Mouse (Mus musculus): ENCODE data around the gene Cyb561. TPM values are rescaled to one million over a fixed set of nuclear protein-coding genes. Genes with fewer than 3 reads are reported as not detected.

Gene Cyb561
- polyA plus RNA-seq, 1 experiment, result 37.0 TPM

DNA sequence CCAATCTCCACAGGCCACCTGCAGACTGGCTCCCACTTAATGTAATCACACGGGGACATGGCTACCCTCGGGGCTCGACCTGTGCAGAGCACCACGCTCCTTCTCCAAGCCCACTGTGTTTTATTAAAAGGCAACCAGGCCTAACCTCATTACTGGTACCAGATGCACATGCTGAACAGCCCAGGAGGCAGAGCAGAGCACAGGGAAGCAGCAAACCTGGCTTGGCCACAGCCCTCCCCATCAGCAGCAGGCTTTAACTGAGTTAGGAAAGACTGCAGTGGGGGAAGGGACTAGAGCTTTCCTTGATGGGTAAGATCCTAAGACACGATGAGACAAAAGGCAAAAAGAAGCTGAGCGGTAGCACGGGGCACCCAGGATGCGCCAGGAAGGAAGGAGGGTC is 11.2 kb downstream of the Cyb561 start:
- WGBS, result 82% methylated on average over 8 of the region's 8 CpGs
- DNase-seq, result no peak

DNA sequence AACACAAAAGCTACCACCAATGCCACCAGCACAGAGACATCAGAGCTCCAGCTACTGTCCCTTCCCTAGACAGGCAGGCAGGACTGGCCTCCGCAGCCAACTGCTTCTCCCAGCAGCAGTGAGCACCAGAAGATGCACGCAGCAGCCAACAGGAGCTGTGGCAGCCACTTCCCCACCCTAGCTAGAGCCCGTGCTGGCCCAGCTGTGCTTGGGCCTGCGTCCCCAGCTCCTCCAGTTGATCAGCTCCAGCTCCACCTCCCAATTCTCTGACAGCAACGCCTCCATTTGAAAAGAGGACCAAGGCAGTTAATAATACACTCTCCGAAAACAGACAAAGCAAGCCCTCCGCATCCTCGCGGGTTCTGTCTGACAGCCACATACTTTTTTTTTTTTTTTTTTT is 14.4 kb downstream of the Cyb561 start:
- no peak overlapping the region for H3K27ac ChIP-seq (ENCODE audit: insufficient read depth, low read length)
- H3K4me3 ChIP-seq (replicated peaks; ENCODE audit: insufficient read depth, low read depth, low read length), result no peak overlapping the region
- no peak for DNase-seq
- TF ChIP-seq POLR2A (IDR thresholded peaks at IDR 0.05; ENCODE audit: borderline replicate concordance, insufficient read depth, low read length), result no peak
- TF ChIP-seq CTCF (IDR thresholded peaks at IDR 0.05; ENCODE audit: borderline replicate concordance, insufficient read depth, low read depth, low read length), result no peak
- 62% methylated on average over 9 of the region's 9 CpGs for WGBS
- H3K27me3 ChIP-seq (ENCODE audit: control insufficient read depth, insufficient read depth, low read length), result no peaks in the 10 kb centered on the region
- H3K4me1 ChIP-seq (ENCODE audit: control insufficient read depth, insufficient read depth, low read length), result no peaks in the 10 kb centered on the region; the same call in 1 of the 2 replicates

More for the DNA sequence above, 11.2 kb downstream of the Cyb561 start:
- no peak overlapping the region for H3K4me3 ChIP-seq (replicated peaks; ENCODE audit: insufficient read depth, low read depth, low read length)
- no peaks in the 10 kb centered on the region for H3K27me3 ChIP-seq (ENCODE audit: control insufficient read depth, insufficient read depth, low read length)
- H3K4me1 ChIP-seq (ENCODE audit: control insufficient read depth, insufficient read depth, low read length), result peaks cover 3% of the 10 kb centered on the region; the same call in 1 of the 2 replicates
- H3K27ac ChIP-seq (ENCODE audit: insufficient read depth, low read length), result no peak overlapping the region
- TF ChIP-seq POLR2A (IDR thresholded peaks at IDR 0.05; ENCODE audit: borderline replicate concordance, insufficient read depth, low read length) (no peak), CTCF (IDR thresholded peaks at IDR 0.05; ENCODE audit: borderline replicate concordance, insufficient read depth, low read depth, low read length) (no peak)

DNA sequence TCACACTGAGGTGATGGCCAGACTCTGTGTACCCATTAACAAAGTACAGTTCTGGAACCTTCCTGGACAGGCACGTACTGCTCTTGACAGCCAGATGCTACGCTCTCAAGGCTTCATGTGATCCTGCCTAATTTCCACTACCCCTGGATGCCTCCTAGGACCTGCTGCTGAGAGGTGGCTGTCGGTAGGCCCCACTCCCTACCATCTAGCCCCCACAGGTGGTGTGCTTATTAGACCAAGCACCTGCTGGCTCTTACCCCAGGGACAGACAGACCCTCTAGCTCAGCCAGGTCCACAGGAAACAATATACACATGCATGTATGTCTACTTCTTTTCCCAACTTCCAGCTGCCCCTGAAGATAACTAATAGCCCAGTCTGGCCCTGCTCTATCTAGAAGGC is 16.2 kb downstream of the Cyb561 start:
- Histone ChIP-seq H3K27ac (ENCODE audit: insufficient read depth, low read length) (no peak overlapping the region), H3K4me1 (ENCODE audit: control insufficient read depth, insufficient read depth, low read length) (no peaks in the 10 kb centered on the region), H3K27me3 (ENCODE audit: control insufficient read depth, insufficient read depth, low read length) (no peaks in the 10 kb centered on the region), H3K4me3 (replicated peaks; ENCODE audit: insufficient read depth, low read depth, low read length) (no peak overlapping the region)
- WGBS, result 73% methylated on average over 3 of the region's 3 CpGs
- no peak for DNase-seq
- no peak for TF ChIP-seq CTCF (IDR thresholded peaks at IDR 0.05; ENCODE audit: borderline replicate concordance, insufficient read depth, low read depth, low read length)
- TF ChIP-seq POLR2A (IDR thresholded peaks at IDR 0.05; ENCODE audit: borderline replicate concordance, insufficient read depth, low read length), result no peak

DNA sequence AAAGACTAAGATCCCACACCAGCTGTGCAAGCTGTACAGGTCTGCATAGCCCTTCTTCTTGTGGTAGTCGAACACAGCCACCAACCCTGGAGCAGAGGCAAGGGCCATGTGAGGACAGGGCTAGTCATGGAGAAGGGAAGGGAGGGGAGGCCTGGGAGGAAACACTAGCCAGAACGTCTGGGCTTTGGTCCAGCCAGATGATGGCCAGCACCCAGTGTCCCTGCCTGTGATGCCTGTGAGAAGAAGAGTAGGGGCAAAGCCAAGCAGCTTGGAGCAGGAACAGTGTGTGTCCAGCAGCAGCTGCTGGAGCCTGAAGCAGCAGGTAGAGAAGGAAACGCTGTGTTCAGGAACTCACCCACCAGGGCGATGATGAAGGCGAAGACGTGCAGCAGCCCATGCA is 16.9 kb downstream of the Cyb561 start:
- TF ChIP-seq CTCF (IDR thresholded peaks at IDR 0.05; ENCODE audit: borderline replicate concordance, insufficient read depth, low read depth, low read length), result no peak
- TF ChIP-seq POLR2A (IDR thresholded peaks at IDR 0.05; ENCODE audit: borderline replicate concordance, insufficient read depth, low read length), result no peak
- Histone ChIP-seq H3K27ac (ENCODE audit: insufficient read depth, low read length) (no peak overlapping the region), H3K27me3 (ENCODE audit: control insufficient read depth, insufficient read depth, low read length) (no peaks in the 10 kb centered on the region), H3K4me3 (replicated peaks; ENCODE audit: insufficient read depth, low read depth, low read length) (no peak overlapping the region), H3K4me1 (ENCODE audit: control insufficient read depth, insufficient read depth, low read length) (no peaks in the 10 kb centered on the region)
- DNase-seq, result peak; percentile 34 to 52
- 26% methylated on average over 6 of the region's 6 CpGs for WGBS

DNA sequence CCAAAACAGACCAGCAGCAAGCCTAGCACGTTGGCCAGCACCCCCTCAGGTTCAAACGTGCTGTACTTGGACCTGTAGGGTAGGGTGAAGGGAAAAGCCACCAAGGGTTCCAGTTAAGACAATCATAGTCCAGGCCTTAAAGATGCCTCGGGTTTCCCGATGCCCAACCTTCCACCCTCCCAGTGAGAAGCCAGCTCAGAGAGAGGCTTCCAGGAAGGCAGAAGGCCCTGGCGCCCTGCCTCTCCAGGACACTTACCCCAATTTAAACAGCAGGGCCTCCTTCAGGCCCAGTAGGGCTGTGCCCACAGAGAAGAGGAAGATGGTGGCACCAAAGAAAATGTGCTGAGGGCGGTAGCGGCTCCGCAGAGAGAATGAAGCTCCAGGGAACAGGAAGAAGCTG is 17.6 kb downstream of the Cyb561 start:
- WGBS, result 73% methylated on average over 8 of the region's 8 CpGs
- DNase-seq, result no peak
- H3K4me1 ChIP-seq (ENCODE audit: control insufficient read depth, insufficient read depth, low read length), result no peaks in the 10 kb centered on the region
- no peak overlapping the region for H3K27ac ChIP-seq (ENCODE audit: insufficient read depth, low read length)
- TF ChIP-seq POLR2A (IDR thresholded peaks at IDR 0.05; ENCODE audit: borderline replicate concordance, insufficient read depth, low read length) (no peak), CTCF (IDR thresholded peaks at IDR 0.05; ENCODE audit: borderline replicate concordance, insufficient read depth, low read depth, low read length) (no peak)
- no peak overlapping the region for H3K4me3 ChIP-seq (replicated peaks; ENCODE audit: insufficient read depth, low read depth, low read length)
- no peaks in the 10 kb centered on the region for H3K27me3 ChIP-seq (ENCODE audit: control insufficient read depth, insufficient read depth, low read length)

DNA sequence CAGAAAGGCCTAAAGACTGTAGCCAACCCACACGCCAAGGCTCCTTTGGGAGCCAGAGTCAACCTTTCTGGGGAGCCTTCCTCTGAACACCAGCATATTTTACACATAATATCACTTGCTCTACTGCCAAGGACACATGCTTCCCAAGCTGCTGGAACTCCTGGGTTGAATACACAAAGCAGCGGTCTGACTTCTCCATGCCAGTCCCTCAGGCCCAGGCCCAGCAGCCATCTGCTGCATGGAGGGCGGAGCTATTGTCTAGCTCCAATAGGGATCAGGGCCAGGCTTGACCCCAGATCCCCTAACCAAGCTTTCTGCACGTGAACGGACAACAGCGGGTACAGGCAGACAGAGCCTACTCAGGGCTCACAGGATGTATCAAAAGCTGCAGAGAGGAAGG is 18.3 kb downstream of the Cyb561 start:
- 41% methylated on average over 6 of the region's 6 CpGs for WGBS
- H3K27ac ChIP-seq (ENCODE audit: insufficient read depth, low read length), result no peak overlapping the region
- H3K4me3 ChIP-seq (replicated peaks; ENCODE audit: insufficient read depth, low read depth, low read length), result no peak overlapping the region
- H3K4me1 ChIP-seq (ENCODE audit: control insufficient read depth, insufficient read depth, low read length), result no peaks in the 10 kb centered on the region
- no peak for DNase-seq
- no peaks in the 10 kb centered on the region for H3K27me3 ChIP-seq (ENCODE audit: control insufficient read depth, insufficient read depth, low read length)
- TF ChIP-seq CTCF (IDR thresholded peaks at IDR 0.05; ENCODE audit: borderline replicate concordance, insufficient read depth, low read depth, low read length), result no peak
- TF ChIP-seq POLR2A (IDR thresholded peaks at IDR 0.05; ENCODE audit: borderline replicate concordance, insufficient read depth, low read length), result no peak

DNA sequence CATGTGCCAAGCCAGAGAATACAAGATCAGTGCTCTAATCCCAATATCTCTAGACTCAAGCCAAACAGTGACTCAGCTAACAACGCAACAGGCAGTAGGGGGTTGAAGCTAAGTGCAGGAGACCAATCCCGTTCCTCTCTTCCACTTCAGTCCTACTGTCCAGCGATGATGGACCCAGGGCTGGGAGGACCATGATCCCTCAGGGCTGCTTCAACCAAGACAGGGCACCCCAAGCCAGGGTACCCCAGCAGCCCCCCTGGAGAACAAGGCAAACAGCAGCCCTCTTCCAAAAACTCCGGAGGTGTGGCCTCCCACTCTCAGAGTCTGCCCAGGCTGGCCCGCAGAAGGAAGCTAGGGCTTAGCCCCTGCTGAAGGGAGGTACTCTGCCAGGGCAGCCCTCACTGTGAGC is 18.8 kb downstream of the Cyb561 start:
- WGBS, result 47% methylated on average over 5 of the region's 5 CpGs
- no peak overlapping the region for H3K4me3 ChIP-seq (replicated peaks; ENCODE audit: insufficient read depth, low read depth, low read length)
- H3K4me1 ChIP-seq (ENCODE audit: control insufficient read depth, insufficient read depth, low read length), result no peaks in the 10 kb centered on the region
- TF ChIP-seq POLR2A (IDR thresholded peaks at IDR 0.05; ENCODE audit: borderline replicate concordance, insufficient read depth, low read length), result no peak
- no peak for TF ChIP-seq CTCF (IDR thresholded peaks at IDR 0.05; ENCODE audit: borderline replicate concordance, insufficient read depth, low read depth, low read length)
- no peak overlapping the region for H3K27ac ChIP-seq (ENCODE audit: insufficient read depth, low read length)
- no peak for DNase-seq
- no peaks in the 10 kb centered on the region for H3K27me3 ChIP-seq (ENCODE audit: control insufficient read depth, insufficient read depth, low read length)

DNA sequence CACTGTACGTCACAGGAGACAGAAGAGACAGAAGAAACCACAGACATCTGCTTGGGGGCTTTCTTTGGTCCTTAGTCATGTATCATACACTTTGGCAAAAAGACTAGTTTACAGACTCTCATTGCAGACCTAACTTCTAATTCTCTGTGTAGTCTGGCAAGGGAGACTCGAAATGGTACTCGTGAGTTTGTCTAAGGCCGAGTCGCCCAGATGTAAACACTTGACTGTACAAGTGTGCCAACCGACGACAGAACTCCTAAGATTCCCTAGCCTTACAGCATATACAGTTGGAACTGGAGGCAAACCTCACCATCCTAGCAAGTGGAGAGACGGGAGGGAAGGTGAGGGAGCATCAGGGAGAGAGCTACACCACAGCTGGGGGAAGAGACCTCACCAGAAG is 19.4 kb downstream of the Cyb561 start:
- Histone ChIP-seq H3K27me3 (ENCODE audit: control insufficient read depth, insufficient read depth, low read length) (no peaks in the 10 kb centered on the region), H3K4me3 (replicated peaks; ENCODE audit: insufficient read depth, low read depth, low read length) (no peak overlapping the region), H3K4me1 (ENCODE audit: control insufficient read depth, insufficient read depth, low read length) (no peaks in the 10 kb centered on the region), H3K27ac (ENCODE audit: insufficient read depth, low read length) (no peak overlapping the region)
- 80% methylated on average over 8 of the region's 8 CpGs for WGBS
- no peak for TF ChIP-seq CTCF (IDR thresholded peaks at IDR 0.05; ENCODE audit: borderline replicate concordance, insufficient read depth, low read depth, low read length)
- TF ChIP-seq POLR2A (IDR thresholded peaks at IDR 0.05; ENCODE audit: borderline replicate concordance, insufficient read depth, low read length), result no peak
- no peak for DNase-seq

Measured in cerebellum, adult 2 months (tissue).